Mouse (Mus musculus): ENCODE results near the gene Mcm5.

Gene Mcm5

DNA sequence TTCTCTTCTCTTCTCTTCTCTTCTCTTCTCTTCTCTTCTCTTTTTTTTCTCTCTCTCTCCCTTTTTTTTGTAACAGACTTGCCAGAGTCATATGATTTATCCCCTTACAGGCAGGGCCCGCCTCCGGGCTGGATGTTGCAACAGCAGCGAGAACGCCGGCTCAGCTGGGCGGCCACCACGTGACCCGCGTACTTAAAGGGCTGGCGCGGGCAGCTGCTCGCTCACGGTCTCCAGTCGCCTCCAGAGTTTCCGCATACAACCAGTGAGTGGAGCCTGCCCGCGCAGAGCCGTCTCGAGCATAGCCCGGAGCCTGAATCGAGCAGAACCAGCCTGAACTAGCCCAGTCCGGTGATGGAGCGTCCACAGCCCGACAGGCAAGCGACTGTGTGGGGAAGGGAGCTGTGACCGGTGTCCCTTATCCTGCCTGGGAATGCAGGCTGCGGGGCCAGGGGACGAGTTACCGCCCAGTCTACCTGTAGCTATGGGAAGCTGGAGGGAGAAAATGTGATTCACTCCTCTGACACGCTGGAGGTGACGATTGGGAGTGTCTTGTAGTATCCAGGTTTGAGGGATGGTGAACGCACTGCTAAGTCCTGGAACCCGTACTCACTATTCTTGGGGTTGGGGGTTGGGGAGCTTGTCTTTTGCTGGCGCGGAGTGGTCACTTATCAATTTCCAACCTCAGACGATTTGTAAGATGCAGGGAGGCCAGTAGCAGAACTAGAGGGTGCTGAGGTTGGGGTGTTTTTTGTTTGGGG, 15.8 kb upstream of the Mcm5 start, which contains the start of gene Hmox1:
TSS of gene Hmox1 (plus strand) at position 223 of the 758 bp plus-strand sequence.
- peak; percentile 94 for DNase-seq (ENCODE audit: low read depth, low spot score)

DNA sequence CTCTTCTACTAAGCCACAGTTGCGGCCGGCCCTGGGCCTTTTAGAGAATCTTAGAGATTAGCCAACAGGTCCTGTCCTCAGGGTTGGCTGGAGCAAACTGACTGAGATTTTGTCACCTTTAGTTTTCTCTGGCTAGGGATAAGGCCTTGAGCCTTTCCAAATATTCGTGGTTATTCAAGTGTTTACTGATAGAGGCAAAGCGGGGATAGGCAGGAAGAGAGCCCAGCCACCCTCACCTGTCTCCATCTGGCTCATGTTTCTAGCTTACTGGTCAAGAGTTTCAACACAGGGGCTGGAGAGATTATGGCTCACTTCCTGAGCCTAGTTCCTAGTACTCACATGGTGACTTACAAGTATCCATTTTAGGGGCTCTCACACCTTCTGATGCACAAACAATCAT, 6.4 kb upstream of the Mcm5 start:
- DNase-seq (ENCODE audit: low read depth, low spot score) = no peak

DNA sequence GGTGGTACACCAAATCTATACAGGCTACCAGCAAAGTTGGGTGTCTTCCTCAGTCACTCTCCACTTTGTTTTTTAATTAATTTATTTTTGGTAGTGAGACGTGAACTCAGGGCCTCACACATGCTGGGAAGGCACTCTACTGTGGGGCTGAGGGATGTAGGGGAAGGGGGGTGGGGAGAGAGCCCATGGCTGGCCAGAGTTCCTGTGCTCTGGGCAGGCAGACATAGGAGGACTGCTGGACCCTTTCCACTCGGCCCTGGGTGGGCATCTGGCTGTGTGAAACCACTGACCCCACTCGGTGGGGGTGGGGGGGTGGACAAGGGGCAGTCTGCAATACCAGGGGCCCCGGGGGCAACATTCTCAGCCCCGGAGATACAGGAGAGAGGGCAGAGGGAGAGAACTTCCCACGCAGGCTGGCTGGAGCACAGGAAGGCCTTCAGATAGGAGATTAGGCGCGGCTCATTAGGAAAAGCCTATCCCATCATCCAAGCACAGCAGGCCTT, 5.9 kb upstream of the Mcm5 start:
- DNase-seq (ENCODE audit: low read depth, low spot score) = no peak

DNA sequence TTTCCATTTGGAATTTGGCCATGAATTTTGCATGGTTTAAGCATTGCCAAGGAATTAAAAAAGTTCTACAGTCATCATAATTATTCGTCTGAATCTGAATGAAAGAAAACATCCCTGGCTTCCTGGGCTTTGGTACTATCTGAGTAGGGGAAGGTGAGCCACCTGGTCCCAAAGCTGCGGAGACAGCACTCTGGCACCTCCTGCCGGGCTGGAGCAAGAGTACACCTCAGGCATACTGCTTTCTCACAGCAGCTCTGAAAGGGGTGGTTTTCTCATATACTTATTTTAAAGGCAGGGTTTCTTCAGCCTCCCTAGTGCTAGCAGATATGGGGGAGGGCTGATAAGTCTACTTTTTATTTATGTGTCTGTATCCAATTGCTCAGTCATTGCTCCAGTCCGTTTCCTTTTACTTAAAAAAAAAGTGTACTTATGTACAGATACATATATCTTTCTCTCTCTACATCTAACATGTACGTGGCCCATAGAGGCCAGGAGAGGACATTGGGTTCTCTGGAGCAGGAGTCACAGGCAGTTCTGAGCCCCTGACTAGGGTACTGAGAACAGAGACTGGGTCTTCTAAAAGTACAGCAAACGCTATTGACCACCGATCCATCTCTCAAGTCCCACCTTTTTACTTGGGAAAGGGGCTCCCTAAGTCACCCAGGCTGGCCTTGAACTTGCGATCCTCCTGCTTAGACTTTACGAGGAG, 688 bp upstream of the Mcm5 start:
- peak; percentile 64 for DNase-seq (ENCODE audit: low read depth, low spot score)

DNA sequence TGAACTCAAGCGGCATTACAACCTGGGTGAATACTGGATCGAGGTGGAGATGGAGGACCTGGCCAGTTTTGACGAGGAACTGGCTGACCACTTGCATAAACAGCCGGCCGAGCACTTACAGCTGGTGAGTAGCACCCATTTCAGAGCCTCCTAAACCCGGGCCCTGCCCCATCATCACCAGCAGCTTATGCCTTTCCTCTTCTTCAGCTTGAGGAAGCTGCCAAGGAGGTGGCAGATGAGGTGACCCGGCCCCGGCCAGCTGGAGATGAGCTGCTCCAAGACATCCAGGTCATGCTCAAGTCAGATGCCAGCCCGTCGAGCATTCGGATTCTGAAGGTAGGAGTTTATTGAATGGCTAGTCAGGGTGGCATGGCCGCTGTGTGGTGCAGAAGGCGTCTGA, 724 bp downstream of the Mcm5 start:
- no peak for DNase-seq (ENCODE audit: low read depth, low spot score)

DNA sequence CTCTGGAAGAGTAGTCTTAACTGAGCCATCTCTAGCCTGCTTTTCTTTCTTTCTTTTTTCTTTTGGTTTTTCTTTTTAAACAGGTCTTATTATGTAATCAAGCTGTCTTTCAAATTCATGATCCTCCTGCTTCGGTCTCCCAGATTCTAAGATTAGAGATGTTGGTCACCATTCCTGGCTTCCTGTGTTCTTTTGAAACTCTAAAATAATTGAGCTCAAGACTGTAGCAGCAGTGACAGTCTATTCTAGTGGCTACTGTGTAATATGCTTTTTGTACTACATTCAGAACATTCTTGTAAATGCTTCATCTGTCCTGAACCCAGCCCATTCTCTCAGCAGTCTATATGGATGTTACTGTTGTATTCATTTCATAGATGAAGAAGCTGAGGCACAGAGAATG, 9.1 kb downstream of the Mcm5 start:
- DNase-seq (ENCODE audit: low read depth, low spot score) = no peak

DNA sequence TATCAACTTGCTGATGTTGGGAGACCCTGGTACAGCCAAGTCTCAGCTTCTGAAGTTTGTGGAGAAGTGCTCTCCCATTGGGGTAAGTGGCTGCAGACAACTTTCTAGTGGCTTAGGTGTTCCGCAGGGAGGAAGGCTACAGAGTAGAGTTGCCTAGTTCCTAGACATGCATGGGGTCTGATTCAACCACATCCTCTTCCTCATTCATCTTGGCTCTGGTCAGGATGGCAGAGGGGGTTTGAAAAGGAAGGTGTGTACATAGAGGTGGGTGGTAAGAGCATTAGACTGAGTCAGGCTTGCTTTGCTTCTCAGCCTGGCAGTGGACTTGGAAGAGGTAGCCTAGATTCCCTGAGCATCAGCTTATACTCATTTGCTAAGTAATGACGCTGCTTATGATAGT, 9.9 kb downstream of the Mcm5 start:
- DNase-seq (ENCODE audit: low read depth, low spot score) = no peak

DNA sequence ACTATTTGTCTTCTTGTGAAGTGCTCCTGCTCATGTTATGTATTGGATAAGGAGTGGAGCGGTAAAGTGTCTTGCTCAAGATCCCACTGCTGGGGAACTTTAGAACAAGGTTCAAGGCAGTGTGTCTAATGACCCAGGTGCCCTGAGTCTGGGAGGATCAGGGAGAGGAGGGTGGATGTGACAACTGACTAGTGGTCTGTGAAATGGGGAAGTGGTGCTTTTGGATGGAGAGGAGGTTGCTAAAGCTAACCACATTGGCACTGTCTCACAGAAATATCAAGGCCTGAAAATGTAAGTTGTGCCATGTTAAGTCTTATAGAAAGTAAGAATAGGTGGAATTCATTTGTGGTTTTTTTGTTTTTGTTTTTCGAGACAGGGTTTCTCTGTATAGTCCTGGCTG, 10.4 kb downstream of the Mcm5 start:
- no peak for DNase-seq (ENCODE audit: low read depth, low spot score)

DNA sequence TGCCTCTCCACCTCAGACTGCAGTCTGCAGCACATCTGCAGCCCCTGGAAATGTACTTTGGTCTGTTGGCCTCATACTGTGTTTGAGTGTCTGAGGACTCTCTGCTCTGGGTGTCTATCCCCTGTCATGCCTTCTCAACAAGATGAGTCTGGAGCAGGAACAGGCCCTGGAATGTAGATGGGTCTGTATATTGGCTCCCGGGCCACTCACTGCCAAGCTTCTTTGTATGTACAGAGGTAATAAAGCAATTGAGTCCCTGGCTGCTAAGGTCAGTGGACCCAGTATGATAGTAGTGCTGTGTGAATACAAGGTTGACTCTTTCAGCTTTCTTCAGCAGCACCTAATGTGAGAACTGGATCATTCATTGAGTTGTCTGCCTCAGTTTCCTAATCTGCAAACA, 18.0 kb downstream of the Mcm5 start:
- DNase-seq (ENCODE audit: low read depth, low spot score) = no peak

DNA sequence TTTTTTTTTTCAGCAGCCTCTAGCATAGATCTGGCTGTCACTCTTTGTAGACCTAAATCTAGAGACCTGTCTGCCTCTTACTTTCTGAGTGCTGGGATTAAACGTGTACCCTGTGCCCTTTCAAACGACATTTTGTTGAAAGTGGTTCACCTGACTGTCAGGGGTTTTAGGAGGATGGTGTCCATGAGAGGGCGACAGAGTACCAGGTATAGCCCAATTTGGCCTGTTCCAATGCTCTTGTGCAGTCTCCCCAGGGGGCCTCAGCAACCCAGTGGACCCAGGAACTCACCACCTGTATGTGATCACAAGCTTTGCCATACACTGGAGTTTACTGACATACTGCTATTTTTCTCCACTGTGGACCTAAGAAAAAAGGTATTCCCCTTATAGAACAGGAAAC, 23.1 kb downstream of the Mcm5 start:
- DNase-seq (ENCODE audit: low read depth, low spot score) = peak; percentile 27

DNA sequence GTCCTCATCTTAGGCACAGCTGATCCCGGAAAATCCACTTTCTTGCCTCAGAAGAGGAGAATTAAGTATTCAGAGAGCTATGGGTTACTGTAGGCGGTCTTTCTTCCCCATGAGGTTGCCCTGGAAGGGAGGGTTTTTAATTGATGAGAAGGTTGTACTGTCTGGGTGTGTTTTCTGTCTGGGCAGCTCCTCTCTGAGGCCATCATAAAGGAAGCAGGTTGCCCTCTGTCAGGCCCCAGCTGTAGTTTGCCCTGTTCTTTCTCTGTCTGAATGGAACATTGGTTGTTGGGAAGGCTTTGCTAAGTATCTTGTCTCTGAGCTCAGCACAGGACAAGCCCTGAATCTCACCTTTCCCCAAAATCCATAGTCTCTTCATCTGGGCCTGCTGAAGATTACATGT, 24.0 kb downstream of the Mcm5 start:
- DNase-seq (ENCODE audit: low read depth, low spot score) = no peak

DNA sequence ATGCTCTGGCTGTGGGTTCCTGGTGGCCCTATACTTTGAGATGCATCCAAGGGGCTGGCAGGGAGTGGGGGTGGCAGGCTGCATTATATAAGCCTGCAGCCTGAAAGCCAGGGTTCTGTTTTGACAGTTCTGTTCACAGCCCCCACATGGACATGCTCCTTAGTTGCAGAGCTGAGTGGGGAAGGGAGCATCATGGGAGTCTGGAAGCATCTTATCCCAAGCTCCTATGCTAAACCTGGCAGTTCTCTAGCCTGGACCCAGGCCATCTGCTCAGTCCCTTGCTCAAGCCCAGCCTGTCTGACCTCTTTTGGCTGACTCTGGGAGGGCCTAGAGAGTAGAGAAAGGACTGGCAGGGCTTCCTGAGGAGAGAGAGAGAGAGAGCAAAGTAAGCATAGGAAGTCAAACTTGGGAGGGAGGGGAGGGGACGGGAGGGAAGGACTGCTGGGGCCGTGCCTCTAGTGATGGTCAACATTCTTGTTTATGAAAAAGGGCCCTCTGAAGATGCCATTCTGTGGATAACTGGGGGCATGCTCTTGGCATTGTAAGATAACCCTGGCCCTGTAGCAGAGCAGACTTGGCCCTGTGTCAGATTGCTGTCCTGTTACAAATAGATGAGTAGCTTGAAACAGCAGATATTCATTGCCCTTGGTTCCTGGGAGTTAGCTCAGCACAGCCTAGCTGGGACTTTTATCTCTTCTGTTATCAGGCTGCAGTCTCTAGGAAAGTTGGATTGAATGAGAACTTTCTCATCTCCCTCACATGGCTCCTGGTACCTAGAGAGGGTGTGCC, 25.4 kb downstream of the Mcm5 start:
- DNase-seq (ENCODE audit: low read depth, low spot score) = peak; percentile 58

DNA sequence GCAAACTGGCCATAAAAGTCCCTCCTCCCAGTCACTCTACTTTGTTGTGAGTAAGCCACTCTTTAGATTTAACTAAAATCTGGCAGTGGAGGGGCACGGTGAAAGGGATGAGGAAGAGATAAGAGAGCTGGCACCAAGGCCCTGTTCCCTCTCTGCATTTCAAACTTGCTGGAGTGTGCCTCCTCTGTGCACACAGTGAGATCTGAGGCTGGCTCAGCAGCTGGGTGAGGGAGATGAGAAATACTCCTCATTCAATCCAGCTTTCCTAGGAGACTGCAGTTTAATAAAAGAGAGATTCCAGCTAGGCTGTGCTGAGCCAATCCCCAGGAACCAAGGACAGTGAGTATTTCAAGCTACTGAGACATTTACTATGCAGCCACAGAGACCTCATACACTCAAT, 26.4 kb downstream of the Mcm5 start:
- no peak for DNase-seq (ENCODE audit: low read depth, low spot score)

DNA sequence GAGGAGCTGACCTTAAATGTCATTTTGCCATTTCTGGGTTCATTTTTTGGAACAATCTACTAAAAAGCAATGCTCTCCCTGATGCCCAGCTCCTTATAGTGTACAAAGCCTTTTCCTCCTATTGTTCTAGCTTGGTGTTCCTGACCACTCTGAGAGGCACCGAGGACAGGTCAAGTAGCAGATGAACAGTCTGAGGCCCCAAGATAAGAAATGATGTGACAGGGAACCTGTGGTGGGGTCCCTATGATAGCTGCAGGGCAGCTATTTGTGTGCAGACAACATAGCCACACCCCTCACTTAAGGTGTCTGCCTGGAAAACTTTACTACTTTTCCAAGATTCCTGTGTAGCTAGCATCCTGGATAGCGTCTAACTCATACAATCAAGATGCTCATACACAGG, 26.9 kb downstream of the Mcm5 start:
- no peak for DNase-seq (ENCODE audit: low read depth, low spot score)

DNA sequence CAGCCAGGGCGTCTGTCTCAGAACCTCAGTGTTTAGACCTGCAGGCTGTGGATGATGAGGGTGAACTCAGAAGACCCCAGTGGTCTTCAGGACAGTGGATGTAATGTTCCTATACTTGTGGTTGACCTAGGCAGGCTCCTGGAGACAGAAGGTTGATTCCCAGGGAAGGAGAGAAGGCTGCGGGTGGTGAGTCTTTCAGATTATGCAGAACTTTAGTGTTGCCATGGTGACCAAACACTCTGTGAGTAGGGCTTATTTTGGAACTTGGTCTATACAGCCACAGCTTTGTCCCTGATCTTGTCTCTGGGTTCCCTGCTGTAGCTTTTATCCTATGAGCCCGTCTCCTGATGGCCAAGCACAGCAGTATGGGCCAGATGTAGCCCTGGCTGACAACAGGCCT, 28.2 kb downstream of the Mcm5 start:
- DNase-seq (ENCODE audit: low read depth, low spot score) = no peak

DNA sequence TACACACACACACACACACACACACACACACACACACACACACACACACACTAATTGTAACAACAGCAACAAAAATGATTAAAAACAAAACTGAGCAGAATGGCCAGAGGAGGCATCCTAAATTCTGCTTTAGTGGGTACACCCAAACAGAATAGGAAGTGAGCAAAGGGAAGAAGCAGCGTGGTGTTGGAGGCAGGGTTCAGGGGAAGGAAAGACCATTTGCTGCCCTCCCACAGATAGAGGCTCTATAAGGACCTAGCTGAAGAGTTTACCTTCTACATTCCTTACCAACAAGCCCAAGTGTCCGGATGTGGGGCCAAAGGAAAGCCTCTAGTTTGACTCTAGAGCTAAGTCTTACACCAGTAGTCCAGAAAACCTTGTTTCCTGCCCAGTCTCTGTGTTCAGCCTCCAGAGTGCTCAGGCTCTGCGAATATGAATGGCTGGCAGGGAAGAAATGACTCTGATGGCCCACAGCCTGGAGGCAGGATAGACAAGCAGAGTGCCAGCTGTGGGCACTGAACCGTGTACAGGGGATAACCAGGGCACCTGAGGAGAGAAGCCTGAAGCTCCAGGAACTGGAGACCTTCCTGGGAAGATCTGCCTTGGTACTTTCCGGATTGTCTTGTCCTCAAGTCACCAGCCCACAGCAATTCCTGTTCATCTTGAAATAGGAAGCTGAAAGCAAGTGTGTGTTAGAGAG, 41.7 kb downstream of the Mcm5 start:
- DNase-seq (ENCODE audit: low read depth, low spot score) = no peak

DNA sequence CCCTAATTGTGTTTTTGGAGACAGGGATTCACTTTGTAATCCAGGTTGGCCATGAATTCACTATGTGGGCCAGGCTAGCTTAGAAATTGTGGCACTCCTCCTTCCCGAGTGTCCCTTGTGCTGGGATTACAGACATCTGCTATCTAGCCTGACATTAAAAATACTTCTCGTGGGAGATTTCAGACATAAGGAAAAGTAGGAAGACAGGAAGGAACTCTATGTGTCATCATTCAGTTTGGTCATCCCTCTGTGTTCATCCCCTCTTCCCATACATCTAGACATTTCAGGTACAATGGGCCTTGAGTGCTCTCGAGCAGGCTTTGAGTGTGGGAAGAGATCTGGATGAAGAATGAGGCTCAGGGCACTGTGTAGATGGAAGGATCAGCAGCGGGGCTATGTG, 42.4 kb downstream of the Mcm5 start:
- no peak for DNase-seq (ENCODE audit: low read depth, low spot score)

DNA sequence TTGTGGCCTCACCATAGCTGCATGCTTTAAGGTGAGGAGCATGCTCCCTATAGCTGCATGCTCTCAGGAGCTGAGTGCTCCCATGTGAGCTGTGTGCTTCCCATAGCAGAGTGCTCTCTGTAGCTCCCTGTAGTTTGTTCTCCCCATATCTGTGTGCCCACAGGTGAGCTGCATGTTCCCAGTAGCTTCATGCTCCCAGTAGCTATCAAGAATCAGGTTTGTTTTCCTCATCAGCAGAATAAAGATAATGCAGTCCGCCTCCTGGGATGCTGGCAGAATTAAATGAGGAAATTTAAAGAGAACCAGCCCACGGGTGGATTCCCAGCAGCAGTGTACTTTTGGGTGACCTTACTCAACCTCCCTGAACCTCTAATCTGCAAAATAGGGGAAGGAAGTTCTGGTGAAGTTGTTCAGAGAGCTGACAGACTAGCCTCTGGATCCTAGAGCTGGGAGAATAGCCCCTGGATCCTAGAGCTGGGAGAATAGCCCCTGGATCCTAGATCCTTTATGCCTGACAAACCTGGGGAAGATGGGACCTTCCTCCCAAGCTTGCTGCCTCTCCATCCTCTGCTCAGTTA, 43.2 kb downstream of the Mcm5 start:
- no peak for DNase-seq (ENCODE audit: low read depth, low spot score)

DNA sequence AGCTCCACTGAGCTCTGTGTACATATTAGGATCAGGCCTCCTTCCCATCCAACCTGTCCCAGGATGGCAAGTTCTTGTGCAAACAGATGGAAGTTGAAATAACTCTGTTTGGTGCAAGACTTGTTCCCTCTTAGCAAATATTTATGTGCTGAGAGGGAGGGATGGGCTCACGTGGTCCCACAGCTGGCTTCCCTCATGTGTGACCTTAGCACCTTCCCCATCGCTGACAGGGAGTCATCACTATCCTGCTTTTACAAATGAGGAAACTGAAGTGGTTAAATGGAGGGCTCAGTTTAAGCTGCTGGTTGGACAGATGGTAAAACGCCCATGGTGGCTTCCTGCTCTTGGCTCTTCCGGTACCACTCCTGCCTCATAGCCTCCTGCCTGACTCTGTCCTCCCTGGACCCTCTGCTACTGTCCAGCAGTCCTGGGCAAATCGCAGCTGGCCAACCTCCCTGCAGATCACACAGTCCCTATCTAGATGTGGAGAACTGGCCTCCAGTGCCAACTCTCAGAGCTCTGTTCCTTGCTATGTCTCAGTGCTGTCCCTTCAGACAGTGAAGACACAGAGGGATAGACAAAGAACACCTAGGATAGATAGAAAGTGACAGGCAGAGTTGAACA, 45.6 kb downstream of the Mcm5 start:
- no peak for DNase-seq (ENCODE audit: low read depth, low spot score)

DNA sequence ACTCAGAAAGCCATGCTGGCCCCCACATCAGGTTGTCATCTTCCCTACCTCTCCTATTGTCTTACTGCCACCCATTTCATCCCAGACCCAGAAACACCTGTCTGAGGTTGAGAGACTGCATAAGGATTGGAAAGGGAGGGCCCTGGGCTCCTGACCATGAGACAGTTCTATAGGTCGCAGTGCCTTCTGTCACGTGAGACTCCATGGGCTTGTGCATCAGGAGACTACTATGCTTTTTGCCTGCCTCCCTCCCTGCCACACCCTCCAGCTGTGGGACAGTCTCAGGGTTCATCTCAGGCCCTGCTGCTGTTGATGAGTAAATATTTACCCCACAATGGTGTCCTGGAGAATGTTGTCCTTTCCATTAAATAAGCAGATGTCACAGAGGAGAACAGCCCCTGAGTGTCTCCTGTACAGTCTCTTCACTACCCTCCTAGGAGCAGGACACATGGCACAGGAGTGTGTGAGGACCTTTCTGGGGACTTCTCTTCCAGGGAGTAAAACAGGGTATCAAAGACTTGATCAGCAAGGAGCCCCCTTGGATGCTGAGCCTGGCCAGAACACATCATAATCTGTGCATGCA, 46.5 kb downstream of the Mcm5 start:
- no peak for DNase-seq (ENCODE audit: low read depth, low spot score)

Data from skeletal muscle tissue, adult 2 months (tissue).